Mouse (Mus musculus): Measurements from ENCODE around the gene Peli1. TPM values are rescaled to one million over a fixed set of nuclear protein-coding genes. Genes with fewer than 3 reads are reported as not detected.

Gene Peli1
- polyA plus RNA-seq (2014; fragmentation: Nextera tagmentation; extraction: Ambion mirVana) = 26.8 and 27.2 TPM in 2 replicates

DNA sequence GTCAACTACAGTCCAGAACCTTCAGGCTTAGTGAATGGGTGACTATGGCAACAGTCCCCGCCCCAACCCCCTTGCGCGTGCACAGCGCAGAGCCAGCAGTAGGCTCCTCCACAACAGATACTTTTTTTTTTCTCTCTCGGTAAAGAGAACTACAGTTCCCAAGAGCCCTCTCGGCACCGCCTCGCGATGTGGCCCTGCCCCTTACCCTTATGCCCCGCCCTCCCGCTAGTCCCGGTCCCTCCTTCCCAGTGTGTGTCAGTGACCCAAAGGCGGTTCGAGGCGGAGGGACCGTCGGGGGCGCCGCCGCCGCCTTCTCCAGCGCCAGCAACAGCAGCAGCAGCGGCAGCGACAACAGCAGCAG is at the start of gene Peli1:
Gene Peli1 (plus strand): TSS at position 225 of the 361 bp plus-strand sequence.
- H3K9me3 ChIP-seq (ENCODE audit: control insufficient read depth, low read length) = no peaks in the 10 kb centered on the region
- H3K9ac ChIP-seq (ENCODE audit: low read length) = peak within 1 kb of the TSS; percentile 98
- peak within 1 kb of the TSS; percentile 96 to 97 for H3K4me3 ChIP-seq (ENCODE audit: control insufficient read depth in 1 of 2, insufficient read depth in 1 of 2, low read depth in 1 of 2, low read length in 2 of 2)
- peak; percentile 100 for ATAC-seq (ENCODE audit: insufficient number of reproducible peaks, insufficient read depth, low FRiP score, low read depth)
- no peaks in the 10 kb centered on the region for H3K27me3 ChIP-seq (ENCODE audit: control insufficient read depth, insufficient read depth, low read length)
- H3K36me3 ChIP-seq (ENCODE audit: control insufficient read depth, insufficient read depth, low read length) = no peaks in the 10 kb centered on the region
- H3K4me2 ChIP-seq (ENCODE audit: low read length) = peak within 1 kb of the TSS; percentile 82
- peaks cover 0 to 14% of the 10 kb centered on the region in 2 experiments; a peak in 3 of 4 replicates for H3K4me1 ChIP-seq (ENCODE audit: control insufficient read depth in 2 of 2, insufficient read depth in 2 of 2, low read length in 2 of 2)
- H3K27ac ChIP-seq (replicated peaks in 1 of 2; ENCODE audit: control insufficient read depth in 1 of 2, insufficient read depth in 1 of 2, low read depth in 2 of 2, low read length in 2 of 2) = peak within 1 kb of the TSS; percentile 98 to 100
- WGBS = 0% methylated on average over 24 of the region's 24 CpGs

GRCm38 (mm10) chr11:21042590-21042989 is 48.5 kb upstream of the Peli1 start:
- Histone ChIP-seq H3K27ac (replicated peaks in 1 of 2; ENCODE audit: control insufficient read depth in 1 of 2, insufficient read depth in 1 of 2, low read depth in 2 of 2, low read length in 2 of 2) (no peak overlapping the region), H3K36me3 (ENCODE audit: control insufficient read depth, insufficient read depth, low read length) (no peaks in the 10 kb centered on the region), H3K27me3 (ENCODE audit: control insufficient read depth, insufficient read depth, low read length) (no peaks in the 10 kb centered on the region), H3K4me2 (ENCODE audit: low read length) (no peak overlapping the region), H3K4me3 (ENCODE audit: control insufficient read depth in 1 of 2, insufficient read depth in 1 of 2, low read depth in 1 of 2, low read length in 2 of 2) (no peak overlapping the region), H3K4me1 (ENCODE audit: control insufficient read depth in 2 of 2, insufficient read depth in 2 of 2, low read length in 2 of 2) (peaks cover 5 to 7% of the 10 kb centered on the region in 2 experiments; a peak in 3 of 4 replicates), H3K9ac (ENCODE audit: low read length) (no peak overlapping the region), H3K9me3 (ENCODE audit: control insufficient read depth, low read length) (no peaks in the 10 kb centered on the region)
- no peak for ATAC-seq (ENCODE audit: insufficient number of reproducible peaks, insufficient read depth, low FRiP score, low read depth)
- 75% methylated on average over 5 of the region's 5 CpGs for WGBS

GRCm38 (mm10) chr11:21046188-21046587 is 44.9 kb upstream of the Peli1 start:
- H3K27me3 ChIP-seq (ENCODE audit: control insufficient read depth, insufficient read depth, low read length) = no peaks in the 10 kb centered on the region
- H3K9ac ChIP-seq (ENCODE audit: low read length) = no peak overlapping the region
- no peaks in the 10 kb centered on the region for H3K9me3 ChIP-seq (ENCODE audit: control insufficient read depth, low read length)
- no peak overlapping the region for H3K4me2 ChIP-seq (ENCODE audit: low read length)
- no peaks in the 10 kb centered on the region for H3K4me1 ChIP-seq (ENCODE audit: control insufficient read depth in 2 of 2, insufficient read depth in 2 of 2, low read length in 2 of 2)
- no peak overlapping the region for H3K4me3 ChIP-seq (ENCODE audit: control insufficient read depth in 1 of 2, insufficient read depth in 1 of 2, low read depth in 1 of 2, low read length in 2 of 2)
- 90% methylated on average over 2 of the region's 2 CpGs for WGBS
- H3K27ac ChIP-seq (replicated peaks in 1 of 2; ENCODE audit: control insufficient read depth in 1 of 2, insufficient read depth in 1 of 2, low read depth in 2 of 2, low read length in 2 of 2) = no peak overlapping the region
- no peaks in the 10 kb centered on the region for H3K36me3 ChIP-seq (ENCODE audit: control insufficient read depth, insufficient read depth, low read length)
- no peak for ATAC-seq (ENCODE audit: insufficient number of reproducible peaks, insufficient read depth, low FRiP score, low read depth)

- no peaks in the 10 kb centered on the region for H3K4me1 ChIP-seq (ENCODE audit: control insufficient read depth in 2 of 2, insufficient read depth in 2 of 2, low read length in 2 of 2)
- no peak for ATAC-seq (ENCODE audit: insufficient number of reproducible peaks, insufficient read depth, low FRiP score, low read depth)
- H3K27ac ChIP-seq (replicated peaks in 1 of 2; ENCODE audit: control insufficient read depth in 1 of 2, insufficient read depth in 1 of 2, low read depth in 2 of 2, low read length in 2 of 2) = no peak overlapping the region
- no peaks in the 10 kb centered on the region for H3K9me3 ChIP-seq (ENCODE audit: control insufficient read depth, low read length)
- H3K4me3 ChIP-seq (ENCODE audit: control insufficient read depth in 1 of 2, insufficient read depth in 1 of 2, low read depth in 1 of 2, low read length in 2 of 2) = no peak overlapping the region
- no peaks in the 10 kb centered on the region for H3K27me3 ChIP-seq (ENCODE audit: control insufficient read depth, insufficient read depth, low read length)
- no peak overlapping the region for H3K4me2 ChIP-seq (ENCODE audit: low read length)
- H3K9ac ChIP-seq (ENCODE audit: low read length) = no peak overlapping the region
- 76% methylated on average over 2 of the region's 2 CpGs for WGBS
- no peaks in the 10 kb centered on the region for H3K36me3 ChIP-seq (ENCODE audit: control insufficient read depth, insufficient read depth, low read length)
Observed at GRCm38 (mm10) chr11:21047921-21048320, 43.2 kb upstream of the Peli1 start.

DNA sequence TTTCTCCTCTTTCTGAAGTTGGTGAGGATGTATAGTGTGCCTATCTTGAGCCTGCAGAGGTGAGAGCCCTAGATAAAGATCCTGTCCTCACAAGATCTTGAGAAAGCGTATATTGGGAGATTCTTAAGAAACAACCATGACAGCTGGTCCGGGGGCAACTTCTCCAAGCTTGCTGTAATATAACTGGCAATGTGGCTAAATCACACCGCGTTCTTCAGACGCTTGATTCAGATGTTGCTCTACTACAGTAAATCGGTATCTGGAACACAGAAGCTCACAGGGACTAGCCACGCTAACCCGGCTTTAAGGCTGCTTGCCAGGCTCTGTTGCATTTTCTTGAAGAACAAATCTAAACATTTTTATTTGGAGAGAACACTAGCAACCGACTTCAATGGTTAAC is 39.4 kb upstream of the Peli1 start:
- no peak overlapping the region for H3K27ac ChIP-seq (replicated peaks in 1 of 2; ENCODE audit: control insufficient read depth in 1 of 2, insufficient read depth in 1 of 2, low read depth in 2 of 2, low read length in 2 of 2)
- ATAC-seq (ENCODE audit: insufficient number of reproducible peaks, insufficient read depth, low FRiP score, low read depth) = no peak
- no peaks in the 10 kb centered on the region for H3K4me1 ChIP-seq (ENCODE audit: control insufficient read depth in 2 of 2, insufficient read depth in 2 of 2, low read length in 2 of 2)
- 86% methylated on average over 9 of the region's 9 CpGs for WGBS
- H3K36me3 ChIP-seq (ENCODE audit: control insufficient read depth, insufficient read depth, low read length) = no peaks in the 10 kb centered on the region
- H3K4me2 ChIP-seq (ENCODE audit: low read length) = no peak overlapping the region
- H3K27me3 ChIP-seq (ENCODE audit: control insufficient read depth, insufficient read depth, low read length) = no peaks in the 10 kb centered on the region
- H3K9me3 ChIP-seq (ENCODE audit: control insufficient read depth, low read length) = no peaks in the 10 kb centered on the region
- no peak overlapping the region for H3K4me3 ChIP-seq (ENCODE audit: control insufficient read depth in 1 of 2, insufficient read depth in 1 of 2, low read depth in 1 of 2, low read length in 2 of 2)
- no peak overlapping the region for H3K9ac ChIP-seq (ENCODE audit: low read length)

GRCm38 (mm10) chr11:21054587-21054986 is 36.5 kb upstream of the Peli1 start:
- ATAC-seq (ENCODE audit: insufficient number of reproducible peaks, insufficient read depth, low FRiP score, low read depth) = no peak
- H3K9ac ChIP-seq (ENCODE audit: low read length) = no peak overlapping the region
- no peaks in the 10 kb centered on the region for H3K36me3 ChIP-seq (ENCODE audit: control insufficient read depth, insufficient read depth, low read length)
- H3K9me3 ChIP-seq (ENCODE audit: control insufficient read depth, low read length) = no peaks in the 10 kb centered on the region
- H3K4me2 ChIP-seq (ENCODE audit: low read length) = no peak overlapping the region
- H3K27me3 ChIP-seq (ENCODE audit: control insufficient read depth, insufficient read depth, low read length) = no peaks in the 10 kb centered on the region
- no peak overlapping the region for H3K27ac ChIP-seq (replicated peaks in 1 of 2; ENCODE audit: control insufficient read depth in 1 of 2, insufficient read depth in 1 of 2, low read depth in 2 of 2, low read length in 2 of 2)
- no peak overlapping the region for H3K4me3 ChIP-seq (ENCODE audit: control insufficient read depth in 1 of 2, insufficient read depth in 1 of 2, low read depth in 1 of 2, low read length in 2 of 2)
- no peaks in the 10 kb centered on the region for H3K4me1 ChIP-seq (ENCODE audit: control insufficient read depth in 2 of 2, insufficient read depth in 2 of 2, low read length in 2 of 2)

- H3K36me3 ChIP-seq (ENCODE audit: control insufficient read depth, insufficient read depth, low read length) = no peaks in the 10 kb centered on the region
- H3K27me3 ChIP-seq (ENCODE audit: control insufficient read depth, insufficient read depth, low read length) = no peaks in the 10 kb centered on the region
- H3K4me3 ChIP-seq (ENCODE audit: control insufficient read depth in 1 of 2, insufficient read depth in 1 of 2, low read depth in 1 of 2, low read length in 2 of 2) = no peak overlapping the region
- WGBS = 90% methylated on average over 13 of the region's 13 CpGs
- H3K9ac ChIP-seq (ENCODE audit: low read length) = no peak overlapping the region
- H3K4me1 ChIP-seq (ENCODE audit: control insufficient read depth in 2 of 2, insufficient read depth in 2 of 2, low read length in 2 of 2) = peaks cover 0 to 4% of the 10 kb centered on the region in 2 experiments; a peak in 1 of 4 replicates
- H3K9me3 ChIP-seq (ENCODE audit: control insufficient read depth, low read length) = no peaks in the 10 kb centered on the region
- no peak overlapping the region for H3K27ac ChIP-seq (replicated peaks in 1 of 2; ENCODE audit: control insufficient read depth in 1 of 2, insufficient read depth in 1 of 2, low read depth in 2 of 2, low read length in 2 of 2)
- H3K4me2 ChIP-seq (ENCODE audit: low read length) = no peak overlapping the region
- ATAC-seq (ENCODE audit: insufficient number of reproducible peaks, insufficient read depth, low FRiP score, low read depth) = no peak
Observed at GRCm38 (mm10) chr11:21056109-21056850, 34.8 kb upstream of the Peli1 start.

Data from heart, embryonic 14.5 days (tissue).